Mouse (Mus musculus) liver, postnatal 0 days (tissue): ENCODE measurements at regions not wholly inside any gene's neighbourhood (a gene's known extent, or its start where the extent isn't known, plus 50 kb on each side); places are given as distances from the start of the nearest gene placed in this dataset.

ENCODE experiments used
- ATAC-seq: fragments of 200-750 bp; cut with Nextera tagmentation; 2 replicates; pipeline ENCODE4 v1.8.0; 2017; ENCODE audit warnings: mild to moderate bottlenecking, moderate library complexity
- DNase-seq: peaks from one replicate; pipeline ENCODE4 v3.0.0-alpha.2; 2016
- H3K27ac ChIP-seq: fragments of 300-500 bp; sonication (generic); 2 replicates; pipeline ENCODE4 v1.5.1; 2014; ENCODE audit warnings: antibody characterized with exemption, moderate library complexity, mild to moderate bottlenecking, low read depth
- H3K27me3 ChIP-seq: fragments of 300-500 bp; sonication (generic); 2 replicates; pipeline ENCODE4 v1.6.1; 2014; ENCODE audit warnings: low read length, control low read depth, mixed read lengths; ENCODE audit not compliant: insufficient read depth
- H3K36me3 ChIP-seq: fragments of 300-500 bp; sonication (generic); replicated peaks from 2 replicates; pipeline ENCODE4 v1.6.1; 2014; ENCODE audit warnings: mild to moderate bottlenecking, control low read depth, low read length, moderate library complexity, mixed read lengths; ENCODE audit not compliant: insufficient read depth
- H3K4me1 ChIP-seq: fragments of 300-500 bp; sonication (generic); 2 replicates; pipeline ENCODE4 v1.6.1; 2014; ENCODE audit warnings: antibody characterized with exemption, mild to moderate bottlenecking, control low read depth; ENCODE audit not compliant: insufficient read depth
- H3K4me2 ChIP-seq: fragments of 300-500 bp; sonication (generic); 2 replicates; pipeline ENCODE4 v1.6.1; 2014; ENCODE audit warnings: low read depth, mild to moderate bottlenecking, low read length, moderate library complexity, mixed read lengths
- H3K4me3 ChIP-seq: fragments of 300-500 bp; sonication (generic); 2 replicates; pipeline ENCODE4 v1.5.1; 2014; ENCODE audit warnings: low read depth, low read length
- H3K9ac ChIP-seq: fragments of 300-500 bp; sonication (generic); replicated peaks from 2 replicates; pipeline ENCODE4 v1.6.1; 2014; ENCODE audit warnings: mild to moderate bottlenecking, moderate library complexity
- H3K9me3 ChIP-seq: fragments of 300-500 bp; sonication (generic); 2 replicates; pipeline ENCODE4 v1.6.1; 2016; ENCODE audit warnings: mild to moderate bottlenecking, control low read depth, low read length, mixed read lengths
- CTCF ChIP-seq: sonication (generic); IDR thresholded peaks from 2 replicates; pipeline ENCODE4 v1.5.1; 2016; ENCODE audit warnings: antibody characterized with exemption, low read depth
- EP300 ChIP-seq: IDR thresholded peaks from 2 replicates; pipeline ENCODE4 v1.6.1; 2016; ENCODE audit warnings: antibody characterized with exemption, low read depth, mild to moderate bottlenecking
- WGBS: fragments of 180-500 bp; shearing (Covaris S2); extraction: QIAGEN DNeasy Blood & Tissue Kit; methylation state at CpG from one replicate; pipeline ENCODE4 v1.1.7; 2014; ENCODE audit not compliant: insufficient replicate concordance; 5-methylcytosine and 5-hydroxymethylcytosine counted together

DNA sequence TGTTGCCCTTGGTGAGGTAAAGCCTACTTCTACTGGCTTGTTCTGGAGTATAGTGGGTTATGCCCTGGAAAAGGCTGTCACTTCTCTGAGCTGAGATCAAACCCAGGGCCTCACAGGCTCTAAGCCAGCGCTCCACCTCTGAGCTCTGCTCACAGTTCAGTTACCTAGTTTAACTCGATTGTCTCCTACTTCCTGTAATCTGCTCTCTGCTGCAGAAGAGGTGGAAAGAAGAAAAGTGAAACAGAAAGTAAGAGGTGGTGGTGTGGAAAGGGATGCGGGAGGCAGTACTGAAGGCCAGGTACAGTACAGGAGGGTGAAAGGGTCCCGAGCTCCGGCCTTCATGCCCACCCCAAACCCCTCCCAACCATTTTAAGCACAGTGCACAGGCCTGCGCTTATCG lies 455.7 kb downstream of the Zfp704 start:
- Histone ChIP-seq H3K4me3 (no peak overlapping the region), H3K4me2 (peak overlapping the region; percentile 4; the same call in 1 of the 2 replicates), H3K9ac (no peak overlapping the region), H3K36me3 (no peaks in the 10 kb centered on the region), H3K9me3 (no peaks in the 10 kb centered on the region), H3K27me3 (no peaks in the 10 kb centered on the region), H3K4me1 (no peaks in the 10 kb centered on the region), H3K27ac (no peak overlapping the region)
- WGBS, result 70% methylated on average over 7 of the region's 7 CpGs
- ATAC-seq (no peak), DNase-seq (no peak)
- TF ChIP-seq CTCF (no peak), EP300 (no peak)

DNA sequence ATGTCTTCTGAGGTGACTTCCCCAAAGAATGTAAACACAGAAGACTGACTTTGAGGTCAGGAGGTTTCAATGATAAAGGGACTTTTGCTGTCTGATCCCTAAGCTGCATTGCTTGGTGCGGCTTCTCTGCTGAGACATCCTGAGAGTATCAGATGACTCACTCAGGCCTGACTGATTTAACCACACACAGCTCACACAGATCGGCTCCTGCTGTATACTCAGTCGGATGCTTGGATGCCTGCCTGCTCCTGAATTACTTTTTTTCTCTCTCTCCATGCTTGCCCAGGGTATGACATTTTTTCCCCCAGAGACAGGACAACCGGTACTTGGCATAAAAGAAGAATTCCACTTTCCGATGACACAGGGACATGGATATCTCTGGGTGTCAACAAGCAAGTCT lies 456.2 kb downstream of the Zfp704 start:
- WGBS, result 54% methylated on average over 5 of the region's 5 CpGs
- H3K9ac ChIP-seq, result no peak overlapping the region
- TF ChIP-seq CTCF (no peak), EP300 (no peak)
- H3K9me3 ChIP-seq, result no peaks in the 10 kb centered on the region
- no peak overlapping the region for H3K4me2 ChIP-seq
- DNase-seq, result no peak
- H3K27ac ChIP-seq, result no peak overlapping the region
- ATAC-seq, result no peak
- no peaks in the 10 kb centered on the region for H3K36me3 ChIP-seq
- H3K4me1 ChIP-seq, result no peaks in the 10 kb centered on the region
- H3K27me3 ChIP-seq, result no peaks in the 10 kb centered on the region
- no peak overlapping the region for H3K4me3 ChIP-seq

DNA sequence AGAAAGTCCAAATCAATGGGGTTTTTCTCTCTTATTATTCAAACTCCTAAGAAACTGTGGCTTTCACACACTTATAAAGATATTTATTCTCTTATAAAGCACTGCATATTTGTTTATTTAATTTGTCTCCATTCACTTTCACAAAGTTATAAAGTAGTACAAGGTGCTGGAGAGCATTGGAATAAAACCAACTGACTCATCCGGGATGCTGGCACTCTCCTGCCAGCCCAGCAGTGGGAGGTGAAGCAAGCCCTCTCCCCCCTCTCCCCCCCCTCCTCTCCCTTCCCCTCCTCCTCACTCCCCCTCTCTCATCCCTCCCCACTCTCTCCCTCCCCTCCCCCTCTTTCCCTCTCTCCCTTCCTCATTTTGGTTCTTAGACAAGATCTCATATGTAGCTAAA lies 457.6 kb downstream of the Zfp704 start:
- H3K4me3 ChIP-seq, result no peak overlapping the region
- H3K27ac ChIP-seq, result no peak overlapping the region
- H3K4me1 ChIP-seq, result no peaks in the 10 kb centered on the region
- TF ChIP-seq CTCF (no peak), EP300 (no peak)
- DNase-seq, result no peak
- H3K9me3 ChIP-seq, result no peaks in the 10 kb centered on the region
- no peak overlapping the region for H3K9ac ChIP-seq
- H3K4me2 ChIP-seq, result no peak overlapping the region
- no peak for ATAC-seq
- no peaks in the 10 kb centered on the region for H3K36me3 ChIP-seq
- no peaks in the 10 kb centered on the region for H3K27me3 ChIP-seq
- WGBS, result 24% methylated on average over 1 of the region's 1 CpGs

- ATAC-seq (no peak), DNase-seq (no peak)
- Histone ChIP-seq H3K27ac (no peak overlapping the region), H3K9ac (no peak overlapping the region), H3K27me3 (no peaks in the 10 kb centered on the region), H3K4me3 (no peak overlapping the region), H3K4me2 (no peak overlapping the region), H3K4me1 (no peaks in the 10 kb centered on the region), H3K9me3 (no peaks in the 10 kb centered on the region), H3K36me3 (no peaks in the 10 kb centered on the region)
- TF ChIP-seq EP300, result no peak
- no peak for TF ChIP-seq CTCF
- 39% methylated on average over 2 of the region's 2 CpGs for WGBS
Observed at GRCm38 (mm10) chr3:9151590-9151989, 458.3 kb downstream of the Zfp704 start.

DNA sequence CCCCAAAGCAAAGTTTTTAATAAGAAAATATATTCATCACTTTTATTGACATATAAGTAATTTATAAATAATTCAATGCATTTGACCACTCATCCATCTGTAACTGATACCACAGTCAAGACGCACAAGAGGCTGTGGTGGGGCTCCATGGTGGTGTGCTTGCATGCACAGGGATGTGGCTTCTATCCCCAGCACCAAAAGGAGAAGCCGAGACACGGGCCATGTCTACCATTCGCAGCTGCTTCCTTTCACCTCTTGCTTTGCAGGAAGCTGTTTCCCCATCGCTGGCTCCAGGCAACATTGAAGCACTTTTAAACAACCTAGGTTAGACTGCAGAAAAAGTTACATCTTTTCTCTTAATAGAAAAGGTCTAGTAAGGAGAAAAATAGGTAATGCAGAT lies 461.3 kb downstream of the Zfp704 start:
- no peak overlapping the region for H3K27ac ChIP-seq
- DNase-seq, result peak; percentile 26
- H3K27me3 ChIP-seq, result no peaks in the 10 kb centered on the region
- WGBS, result 38% methylated on average over 5 of the region's 5 CpGs
- H3K4me3 ChIP-seq, result no peak overlapping the region
- no peak for ATAC-seq
- H3K4me2 ChIP-seq, result no peak overlapping the region
- H3K4me1 ChIP-seq, result no peaks in the 10 kb centered on the region
- no peaks in the 10 kb centered on the region for H3K9me3 ChIP-seq
- H3K36me3 ChIP-seq, result no peaks in the 10 kb centered on the region
- H3K9ac ChIP-seq, result no peak overlapping the region
- TF ChIP-seq EP300 (no peak), CTCF (no peak)

DNA sequence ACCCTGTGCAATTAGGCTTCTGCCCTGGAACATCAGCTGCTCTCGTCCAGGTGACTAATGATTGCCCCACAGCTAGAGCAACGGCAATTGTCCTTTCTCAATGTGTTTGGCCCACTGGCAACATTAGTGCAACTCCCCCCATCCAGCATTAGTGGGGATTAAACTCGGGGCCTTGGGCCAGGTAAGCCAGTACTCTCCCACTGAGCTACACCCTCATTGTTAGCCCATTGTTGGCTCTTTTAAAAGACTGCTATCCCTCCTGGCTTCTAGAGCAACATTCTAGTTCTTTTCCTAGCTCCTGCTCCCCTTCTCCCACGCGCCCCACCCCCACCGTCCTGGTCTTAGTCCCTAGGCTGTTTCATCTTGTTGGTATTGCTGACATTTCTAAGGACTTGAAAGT lies 463.4 kb downstream of the Zfp704 start:
- H3K9ac ChIP-seq, result no peak overlapping the region
- 58% methylated on average over 6 of the region's 6 CpGs for WGBS
- TF ChIP-seq EP300 (no peak), CTCF (no peak)

DNA sequence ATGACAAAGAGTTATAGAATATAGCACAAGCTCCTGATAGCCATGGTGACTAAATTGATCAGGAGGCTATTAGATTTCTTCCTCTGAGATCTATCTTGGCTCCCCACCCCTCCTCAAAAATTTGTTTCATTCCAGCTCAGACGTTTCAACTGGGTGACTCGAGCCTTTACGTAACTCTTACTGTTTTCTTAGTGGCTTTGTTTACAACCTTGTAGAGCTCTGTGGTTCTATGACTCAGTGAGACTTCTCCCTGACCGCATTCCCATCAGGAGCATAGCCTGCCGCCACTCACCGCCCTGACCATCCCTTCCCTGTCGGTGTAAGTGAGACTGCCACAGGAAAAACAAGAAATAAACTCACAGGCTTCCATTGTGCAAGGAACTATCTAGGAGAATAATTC lies 464.3 kb downstream of the Zfp704 start:
- 72% methylated on average over 7 of the region's 7 CpGs for WGBS
- Histone ChIP-seq H3K27me3 (no peaks in the 10 kb centered on the region), H3K4me1 (no peaks in the 10 kb centered on the region), H3K4me2 (no peak overlapping the region), H3K9ac (no peak overlapping the region), H3K4me3 (no peak overlapping the region), H3K27ac (no peak overlapping the region), H3K9me3 (no peaks in the 10 kb centered on the region), H3K36me3 (no peaks in the 10 kb centered on the region)
- TF ChIP-seq EP300 (no peak), CTCF (no peak)
- ATAC-seq (no peak), DNase-seq (no peak)

More for the DNA sequence above, 463.4 kb downstream of the Zfp704 start:
- Histone ChIP-seq H3K27me3 (no peaks in the 10 kb centered on the region), H3K27ac (no peak overlapping the region), H3K4me2 (no peak overlapping the region), H3K4me3 (no peak overlapping the region), H3K36me3 (no peaks in the 10 kb centered on the region), H3K4me1 (no peaks in the 10 kb centered on the region), H3K9me3 (no peaks in the 10 kb centered on the region)
- no peak for DNase-seq
- ATAC-seq, result no peak
